Mouse (Mus musculus) lung, postnatal 14 days (tissue): ENCODE results near the gene F5.
A peak's percentile ranks its signal among the peaks of the same experiment; 100 is the strongest.

ENCODE experiments used
- DNase-seq: peaks from one replicate; pipeline ENCODE4 v3.0.0; 2021

Gene F5

DNA sequence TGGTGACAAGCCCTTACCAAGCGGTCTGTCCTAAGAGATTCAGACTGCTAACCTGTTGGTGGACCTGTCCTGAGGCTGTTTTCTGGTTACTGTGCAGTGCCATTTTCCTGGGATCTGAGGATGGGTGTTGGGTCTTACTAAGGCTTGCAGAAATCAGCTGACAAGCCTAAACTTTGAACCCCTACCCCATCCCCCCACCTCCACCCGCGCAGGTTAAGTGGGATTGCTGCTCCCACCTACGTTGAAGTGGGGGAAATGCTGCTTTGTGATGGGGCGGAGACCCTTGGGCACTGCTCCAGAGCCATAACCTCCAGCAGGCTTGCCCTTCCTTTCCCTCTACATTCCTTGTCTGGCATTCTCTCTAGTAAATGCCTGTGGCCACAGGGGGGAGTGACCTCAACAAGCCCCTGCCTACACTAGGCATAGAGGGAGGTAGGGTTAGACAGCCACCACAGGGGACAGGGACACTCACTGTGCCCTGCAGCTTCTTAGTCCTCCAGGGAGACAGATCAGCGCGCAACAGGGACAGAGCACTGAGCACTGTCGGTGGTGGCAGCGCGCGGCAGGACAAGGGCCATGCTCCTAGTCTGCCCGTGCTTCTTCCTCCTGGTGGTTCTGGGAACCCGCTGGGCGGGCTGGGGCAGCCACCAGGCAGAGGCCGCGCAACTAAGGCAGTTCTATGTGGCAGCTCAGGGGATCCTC lies at the start of gene F5:
Gene F5 (plus strand): TSS at position 452 of the 702 bp plus-strand sequence.
- DNase-seq: no peak

GRCm38 (mm10) chr1:164109763-164110162 lies 41.9 kb upstream of the F5 start:
- DNase-seq: no peak

GRCm38 (mm10) chr1:164110591-164111329 lies 40.9 kb upstream of the F5 start:
- DNase-seq: no peak

DNA sequence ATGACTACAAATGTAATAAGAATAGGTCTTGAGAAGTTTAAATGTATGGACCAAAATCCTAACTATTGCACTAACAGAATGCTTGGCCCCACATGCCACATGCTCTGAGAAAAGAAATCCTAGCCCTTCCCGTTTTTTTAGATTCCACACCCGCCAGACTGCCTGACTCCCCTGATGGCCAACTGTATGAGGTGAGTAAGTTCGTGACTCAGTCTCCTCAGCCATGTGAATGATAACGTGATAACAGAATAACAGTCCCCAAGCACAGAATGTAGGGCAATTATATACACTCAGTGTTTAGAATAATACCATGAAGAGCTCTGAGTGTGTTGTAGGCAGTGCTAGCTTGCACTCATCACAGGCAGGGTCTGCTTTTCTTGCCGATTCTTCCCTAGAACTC lies 37.4 kb upstream of the F5 start:
- no peak for DNase-seq

GRCm38 (mm10) chr1:164114947-164115493 lies 36.6 kb upstream of the F5 start, which contains the start of gene Selp:
TSS of gene Selp (plus strand) at chr1:164115264.
- DNase-seq: no peak

- DNase-seq: no peak
Observed at GRCm38 (mm10) chr1:164115647-164116046, 36.0 kb upstream of the F5 start.

GRCm38 (mm10) chr1:164117869-164118268 lies 33.8 kb upstream of the F5 start:
- DNase-seq: no peak

DNA sequence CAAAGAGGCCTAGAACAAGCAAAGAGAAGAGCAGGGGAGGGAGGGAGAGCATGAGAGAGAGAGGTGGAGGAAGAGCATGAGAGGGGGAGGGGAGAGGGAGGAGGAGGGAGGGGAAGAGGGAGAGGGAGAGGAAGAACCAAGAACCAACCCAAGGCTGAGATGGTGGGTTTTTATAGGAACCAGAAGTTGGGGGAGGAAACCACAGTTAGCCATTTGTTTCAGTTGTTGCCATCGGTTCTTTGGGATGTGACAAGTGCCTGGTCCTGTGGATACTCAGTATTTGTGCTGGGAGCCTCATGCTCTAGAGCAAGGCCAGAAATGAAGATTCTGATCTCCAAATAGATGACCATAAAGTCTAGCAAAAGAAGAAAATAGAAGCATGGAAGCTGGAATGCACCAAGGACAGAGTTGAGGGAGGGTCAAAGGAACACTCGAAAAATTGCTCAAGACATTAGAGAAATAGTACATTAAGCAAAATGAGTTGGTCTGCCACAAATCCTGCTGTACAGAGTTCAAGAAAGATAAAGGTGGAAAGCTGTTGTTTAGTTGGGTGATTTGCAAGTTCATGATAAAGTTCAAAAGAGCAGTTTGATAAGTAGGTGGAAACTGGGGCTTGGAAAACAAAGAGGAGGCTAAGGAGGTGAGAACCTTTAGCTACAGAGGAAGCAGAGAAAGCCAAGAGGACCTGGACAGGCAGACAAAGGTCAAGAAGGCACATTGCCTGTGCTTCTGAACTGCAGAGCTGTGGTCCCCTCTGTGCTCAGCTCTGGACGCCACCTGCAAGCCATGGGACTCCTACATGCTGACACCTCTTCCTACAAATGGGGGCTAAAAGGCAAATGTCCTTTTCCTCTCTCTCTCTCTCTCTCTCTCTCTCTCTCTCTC lies 31.5 kb upstream of the F5 start:
- no peak for DNase-seq

DNA sequence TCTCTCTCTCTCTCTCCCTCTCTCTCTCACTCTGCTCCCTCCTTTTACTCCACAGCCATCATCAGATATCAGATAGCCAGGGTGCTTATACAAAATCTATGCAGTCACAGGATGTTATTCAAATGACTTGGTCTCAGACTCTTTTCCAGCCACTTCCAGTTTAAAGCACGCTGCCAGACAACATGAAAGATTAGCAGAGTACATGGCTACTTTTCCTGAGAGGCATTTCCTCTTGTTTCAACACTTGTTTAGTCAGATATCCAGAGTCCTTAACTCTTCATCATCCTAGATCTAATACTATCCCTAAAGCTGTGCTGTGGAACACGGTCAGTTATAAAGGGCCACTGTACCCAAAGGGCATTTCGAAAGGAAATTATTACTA lies 30.9 kb upstream of the F5 start:
- no peak for DNase-seq

DNA sequence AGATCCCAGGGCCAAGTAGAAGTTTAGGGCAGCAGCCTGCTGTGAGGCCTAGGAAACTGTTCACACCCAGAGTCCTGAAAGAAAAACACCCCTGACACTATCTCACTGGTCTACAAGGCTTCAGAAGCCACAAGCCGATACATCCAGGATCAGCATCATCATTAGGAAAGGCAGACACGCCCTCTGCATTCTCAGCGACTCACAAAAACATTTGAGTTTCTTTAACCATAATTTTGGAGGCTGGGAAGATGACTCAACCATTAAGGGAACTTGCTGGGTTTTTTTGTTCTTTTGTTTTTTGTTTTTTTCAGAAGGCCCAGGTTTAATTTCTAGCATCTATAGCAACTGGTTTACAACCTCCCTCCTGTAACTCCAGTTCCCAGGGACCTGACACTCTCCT lies 27.8 kb upstream of the F5 start:
- DNase-seq: no peak

DNA sequence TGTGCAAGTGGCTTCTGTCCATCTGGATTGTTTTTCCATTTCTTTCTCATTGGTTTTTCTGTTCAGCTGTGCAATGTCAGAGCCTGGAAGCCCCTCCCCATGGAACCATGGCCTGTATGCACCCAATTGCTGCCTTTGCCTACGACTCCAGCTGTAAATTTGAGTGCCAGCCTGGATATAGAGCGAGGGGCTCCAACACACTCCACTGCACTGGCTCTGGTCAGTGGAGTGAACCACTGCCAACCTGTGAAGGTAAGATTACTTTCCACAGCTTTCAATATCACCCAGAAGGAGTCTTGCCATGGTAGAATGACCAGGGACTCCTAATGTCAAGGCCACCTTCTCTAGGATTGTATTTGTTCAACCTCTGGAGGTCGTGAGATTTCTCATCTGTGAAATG lies 21.6 kb upstream of the F5 start:
- no peak for DNase-seq

DNA sequence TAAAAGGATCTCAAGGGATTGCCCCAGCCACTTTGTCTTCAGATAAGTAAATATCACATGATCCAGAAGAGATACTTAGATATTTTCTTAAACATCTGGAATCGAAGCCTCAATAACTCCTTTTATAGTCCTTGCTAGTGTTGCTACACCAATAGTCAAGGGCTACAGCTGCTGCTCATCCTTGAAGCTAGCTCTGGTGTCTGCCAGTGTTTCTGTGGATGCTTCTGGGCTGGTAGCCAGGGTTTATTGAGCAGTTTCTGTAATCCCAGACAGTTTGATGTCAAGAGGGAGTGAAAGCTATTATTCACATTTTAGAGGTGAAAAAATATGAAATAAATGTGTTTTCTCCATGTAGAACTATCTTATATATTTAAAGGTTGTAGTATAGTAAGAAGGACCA lies 19.0 kb upstream of the F5 start:
- DNase-seq: no peak

DNA sequence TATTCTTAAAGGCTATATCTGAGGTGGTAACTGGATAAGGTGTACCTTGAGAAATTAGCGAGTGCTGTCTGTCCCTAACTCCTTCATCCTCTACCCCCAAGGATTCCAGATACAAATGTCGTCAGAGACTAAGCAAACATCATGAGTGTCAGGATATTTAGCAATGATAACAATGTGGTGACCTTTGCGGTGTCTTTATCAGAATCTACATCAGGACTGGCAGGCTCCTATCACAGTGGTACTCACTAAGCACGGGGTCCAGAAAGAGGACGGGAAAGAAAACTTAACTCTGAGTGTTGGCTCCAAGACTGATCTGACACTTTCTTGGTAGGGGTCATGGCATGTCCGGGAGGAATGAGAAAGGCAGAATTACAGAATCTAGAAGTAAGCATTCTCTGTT lies 17.5 kb upstream of the F5 start:
- DNase-seq: no peak

- peak; percentile 19 for DNase-seq
Observed at GRCm38 (mm10) chr1:164135360-164135759, 16.3 kb upstream of the F5 start.

DNA sequence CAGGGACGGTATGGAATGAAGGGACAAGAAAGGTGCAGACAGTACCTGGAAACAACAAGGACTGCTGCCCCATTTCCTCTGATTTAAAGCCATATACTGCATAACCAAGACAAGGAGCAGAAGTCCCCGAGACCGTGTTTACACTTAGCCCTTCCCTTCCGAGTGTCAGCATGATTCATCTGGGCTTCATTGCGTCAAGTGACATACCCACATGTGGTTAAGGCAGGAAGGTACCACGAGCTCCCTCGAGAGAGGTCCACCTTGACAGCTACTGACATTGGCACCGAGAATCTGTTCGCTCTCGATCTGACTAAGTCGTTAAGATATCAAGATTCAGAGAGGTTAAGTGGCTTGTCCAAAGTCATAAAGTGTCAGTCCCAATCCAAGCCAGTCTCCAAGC lies 15.7 kb upstream of the F5 start:
- DNase-seq: peak; percentile 12

DNA sequence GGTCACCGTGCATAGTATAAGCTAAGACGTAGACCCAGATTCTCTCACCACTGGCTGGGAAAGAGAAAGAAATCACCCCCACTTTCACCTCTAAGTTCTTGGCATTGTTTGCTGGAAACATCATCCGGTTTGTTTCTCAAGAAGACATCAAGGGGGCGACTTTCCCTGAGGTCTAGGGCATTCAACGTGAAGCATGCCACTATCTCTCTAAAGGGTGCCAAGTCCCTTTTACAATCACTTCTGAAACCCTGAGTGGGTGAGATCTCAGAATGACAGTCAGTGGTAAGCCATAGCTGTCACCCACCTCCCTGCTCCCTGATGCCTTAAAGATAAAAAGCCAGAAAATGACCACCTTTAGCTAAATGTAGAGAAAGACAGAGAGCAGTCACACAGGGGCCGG lies 15.0 kb upstream of the F5 start:
- DNase-seq: no peak

DNA sequence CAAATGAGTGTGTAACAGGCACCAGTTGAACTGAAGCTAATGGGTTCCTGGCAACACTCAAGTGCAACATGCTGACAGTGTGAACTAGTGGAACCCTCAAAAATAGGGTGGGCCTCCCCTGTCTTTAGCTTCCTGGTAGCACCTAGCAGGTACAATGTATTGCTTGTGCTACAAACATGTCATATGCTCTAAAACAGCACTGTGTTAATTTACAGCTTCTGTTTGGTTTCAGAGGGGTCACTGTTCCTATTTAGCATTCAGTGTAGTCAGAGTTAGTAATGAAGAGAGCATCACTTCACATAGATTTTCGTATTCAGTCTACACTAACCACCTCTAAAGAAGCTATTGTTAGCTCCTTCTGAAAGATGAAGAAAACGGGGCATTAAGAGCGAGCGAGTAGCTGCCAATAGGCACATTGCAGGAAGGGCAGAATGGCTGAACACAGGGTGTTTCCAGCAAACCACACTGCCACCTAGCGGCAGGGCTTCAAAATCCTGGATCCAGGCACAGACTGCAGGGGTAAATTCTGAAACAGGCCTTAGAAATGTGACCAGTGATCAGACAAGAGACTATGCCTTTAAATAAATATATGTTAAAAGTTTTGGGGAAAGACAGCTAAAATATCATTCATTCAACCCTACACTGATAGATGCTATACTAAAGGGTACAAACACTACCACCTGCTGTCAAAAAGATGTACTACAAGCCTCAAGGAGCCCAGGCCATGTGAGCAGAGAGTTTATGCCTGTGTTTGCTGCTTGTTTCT lies 13.1 kb upstream of the F5 start:
- DNase-seq: peak; percentile 87

- no peak for DNase-seq
Observed at GRCm38 (mm10) chr1:164139464-164139863, 12.2 kb upstream of the F5 start.

DNA sequence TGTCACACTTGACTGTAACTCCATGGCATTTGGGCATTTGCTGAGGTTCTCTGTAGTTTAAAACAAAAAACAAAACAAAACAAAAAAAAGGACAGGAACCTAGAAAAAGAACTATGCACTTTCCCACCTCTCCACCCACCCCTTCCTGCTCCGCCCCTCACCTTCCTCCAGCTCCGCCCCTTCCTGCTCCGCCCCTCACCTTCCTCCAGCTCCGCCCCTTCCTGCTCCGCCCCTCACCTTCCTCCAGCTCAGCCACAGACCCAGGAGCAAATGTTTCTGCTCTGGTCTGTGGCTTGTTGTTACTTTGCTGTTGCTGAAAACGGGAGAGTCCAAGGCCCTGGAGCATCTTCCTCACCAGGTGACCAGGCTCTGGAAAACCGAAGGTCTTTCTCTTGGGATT lies 2.6 kb upstream of the F5 start:
- DNase-seq: no peak

GRCm38 (mm10) chr1:164152836-164153235 lies 1.2 kb downstream of the F5 start:
- DNase-seq: no peak

DNA sequence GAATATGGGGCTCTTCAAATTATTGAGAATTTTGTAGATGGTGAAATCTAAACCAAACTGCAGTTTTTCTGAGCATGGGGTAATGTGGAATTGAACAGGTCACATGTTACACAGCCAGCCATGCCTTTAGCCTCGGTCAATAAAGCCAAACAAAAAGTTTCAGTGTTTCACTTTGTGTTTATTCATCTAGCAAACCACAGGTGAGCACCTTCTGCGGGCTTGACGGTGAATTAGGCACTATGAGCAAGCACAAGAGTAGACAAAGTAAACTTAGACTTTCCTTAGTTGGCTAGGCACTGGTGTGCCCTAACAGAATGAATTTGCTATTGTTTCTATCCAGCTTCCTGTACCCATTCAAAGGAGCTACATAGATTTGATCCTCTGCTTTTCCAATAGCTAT lies 3.3 kb downstream of the F5 start:
- DNase-seq: no peak

DNA sequence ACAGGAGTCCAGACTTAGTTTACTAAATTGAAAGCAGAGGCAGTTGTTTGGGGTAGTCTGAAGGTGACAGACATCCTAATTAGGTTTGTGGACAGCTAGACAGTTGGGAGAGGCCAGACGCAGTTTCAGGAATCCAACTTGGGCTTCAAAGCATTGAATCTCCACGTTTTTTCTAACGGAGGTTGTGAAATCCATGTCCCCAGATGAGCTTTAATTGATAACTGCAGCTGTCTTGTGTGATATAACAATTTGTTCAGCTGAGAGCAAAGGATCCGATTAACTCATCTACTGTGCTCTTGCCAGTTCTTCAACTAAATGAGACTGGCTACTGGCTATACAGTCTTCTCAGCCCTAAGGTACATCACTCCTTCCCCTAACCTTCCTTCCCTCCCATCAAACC lies 6.9 kb downstream of the F5 start:
- DNase-seq: no peak

DNA sequence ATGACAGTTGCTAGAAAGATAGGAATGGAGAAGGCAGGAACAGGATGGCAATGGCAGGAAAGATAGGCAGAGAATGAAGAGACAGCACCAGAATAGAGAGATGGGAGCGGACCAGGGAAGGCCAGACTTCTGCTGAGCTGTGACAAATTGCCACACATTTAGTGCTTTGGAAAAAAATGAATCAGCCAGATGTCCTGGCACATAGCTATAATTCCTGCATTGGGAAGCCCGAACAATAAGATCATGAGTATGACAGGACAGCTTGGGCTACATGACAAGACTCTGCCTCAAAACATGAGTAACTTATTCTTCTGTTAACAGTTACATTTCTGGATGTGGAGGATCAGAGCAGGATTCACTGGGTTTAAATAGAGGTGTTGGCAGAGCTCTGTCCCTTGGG lies 8.1 kb downstream of the F5 start:
- no peak for DNase-seq
